Mouse (Mus musculus): ENCODE results near the gene St6gal1. TPM values are rescaled to one million over a fixed set of nuclear protein-coding genes. Genes with fewer than 3 reads are reported as not detected.

Gene St6gal1
- polyA plus RNA-seq, 1 experiment from 2014 or later: 12.4 TPM

GRCm38 (mm10) chr16:23282941-23283340, 58.4 kb downstream of the St6gal1 start:
- Histone ChIP-seq H3K27me3 (ENCODE audit: control insufficient read depth, insufficient read depth, low read length) (no peaks in the 10 kb centered on the region), H3K4me3 (ENCODE audit: low read length) (no peak overlapping the region), H3K4me1 (ENCODE audit: control insufficient read depth, insufficient read depth, low read length) (peaks cover 12% of the 10 kb centered on the region), H3K4me2 (ENCODE audit: low read depth, low read length) (no peak overlapping the region), H3K9me3 (replicated peaks; ENCODE audit: control insufficient read depth, low read length) (no peaks in the 10 kb centered on the region), H3K27ac (ENCODE audit: low read length) (no peak overlapping the region), H3K36me3 (ENCODE audit: control insufficient read depth, insufficient read depth) (no peaks in the 10 kb centered on the region), H3K9ac (ENCODE audit: low read length) (no peak overlapping the region)
- ATAC-seq (replicated peaks; ENCODE audit: extremely low read depth, insufficient read depth, low FRiP score): no peak
- WGBS: 82% methylated on average over 5 of the region's 5 CpGs

- H3K4me2 ChIP-seq (ENCODE audit: low read depth, low read length): no peak overlapping the region
- H3K4me1 ChIP-seq (ENCODE audit: control insufficient read depth, insufficient read depth, low read length): peaks cover 12% of the 10 kb centered on the region
- ATAC-seq (replicated peaks; ENCODE audit: extremely low read depth, insufficient read depth, low FRiP score): no peak
- no peak overlapping the region for H3K27ac ChIP-seq (ENCODE audit: low read length)
- no peaks in the 10 kb centered on the region for H3K36me3 ChIP-seq (ENCODE audit: control insufficient read depth, insufficient read depth)
- no peaks in the 10 kb centered on the region for H3K27me3 ChIP-seq (ENCODE audit: control insufficient read depth, insufficient read depth, low read length)
- no peak overlapping the region for H3K4me3 ChIP-seq (ENCODE audit: low read length)
- WGBS: 78% methylated on average over 1 of the region's 1 CpGs
- H3K9ac ChIP-seq (ENCODE audit: low read length): no peak overlapping the region
- no peaks in the 10 kb centered on the region for H3K9me3 ChIP-seq (replicated peaks; ENCODE audit: control insufficient read depth, low read length)
Observed at GRCm38 (mm10) chr16:23283677-23284076, 59.1 kb downstream of the St6gal1 start.

- no peak for ATAC-seq (replicated peaks; ENCODE audit: extremely low read depth, insufficient read depth, low FRiP score)
- H3K36me3 ChIP-seq (ENCODE audit: control insufficient read depth, insufficient read depth): no peaks in the 10 kb centered on the region
- no peaks in the 10 kb centered on the region for H3K9me3 ChIP-seq (replicated peaks; ENCODE audit: control insufficient read depth, low read length)
- H3K9ac ChIP-seq (ENCODE audit: low read length): no peak overlapping the region
- H3K27ac ChIP-seq (ENCODE audit: low read length): no peak overlapping the region
- peak overlapping the region; percentile 30 for H3K4me2 ChIP-seq (ENCODE audit: low read depth, low read length)
- 47% methylated on average over 15 of the region's 15 CpGs for WGBS
- H3K27me3 ChIP-seq (ENCODE audit: control insufficient read depth, insufficient read depth, low read length): no peaks in the 10 kb centered on the region
- H3K4me3 ChIP-seq (ENCODE audit: low read length): no peak overlapping the region
- peaks cover 12% of the 10 kb centered on the region for H3K4me1 ChIP-seq (ENCODE audit: control insufficient read depth, insufficient read depth, low read length)
Observed at GRCm38 (mm10) chr16:23284470-23285394, 60.2 kb downstream of the St6gal1 start.

GRCm38 (mm10) chr16:23286380-23287097, 62.0 kb downstream of the St6gal1 start:
- ATAC-seq (replicated peaks; ENCODE audit: extremely low read depth, insufficient read depth, low FRiP score): no peak
- Histone ChIP-seq H3K27ac (ENCODE audit: low read length) (no peak overlapping the region), H3K9me3 (replicated peaks; ENCODE audit: control insufficient read depth, low read length) (no peaks in the 10 kb centered on the region), H3K27me3 (ENCODE audit: control insufficient read depth, insufficient read depth, low read length) (no peaks in the 10 kb centered on the region), H3K4me1 (ENCODE audit: control insufficient read depth, insufficient read depth, low read length) (peaks cover 9% of the 10 kb centered on the region), H3K4me3 (ENCODE audit: low read length) (no peak overlapping the region), H3K9ac (ENCODE audit: low read length) (no peak overlapping the region), H3K36me3 (ENCODE audit: control insufficient read depth, insufficient read depth) (no peaks in the 10 kb centered on the region), H3K4me2 (ENCODE audit: low read depth, low read length) (no peak overlapping the region)
- WGBS: 79% methylated on average over 11 of the region's 11 CpGs

GRCm38 (mm10) chr16:23287312-23288040, 62.9 kb downstream of the St6gal1 start:
- 90% methylated on average over 10 of the region's 10 CpGs for WGBS
- Histone ChIP-seq H3K27me3 (ENCODE audit: control insufficient read depth, insufficient read depth, low read length) (no peaks in the 10 kb centered on the region), H3K4me3 (ENCODE audit: low read length) (no peak overlapping the region), H3K27ac (ENCODE audit: low read length) (no peak overlapping the region), H3K4me1 (ENCODE audit: control insufficient read depth, insufficient read depth, low read length) (peaks cover 9% of the 10 kb centered on the region), H3K9ac (ENCODE audit: low read length) (no peak overlapping the region), H3K36me3 (ENCODE audit: control insufficient read depth, insufficient read depth) (no peaks in the 10 kb centered on the region), H3K4me2 (ENCODE audit: low read depth, low read length) (no peak overlapping the region), H3K9me3 (replicated peaks; ENCODE audit: control insufficient read depth, low read length) (no peaks in the 10 kb centered on the region)
- ATAC-seq (replicated peaks; ENCODE audit: extremely low read depth, insufficient read depth, low FRiP score): no peak

- no peak overlapping the region for H3K4me3 ChIP-seq (ENCODE audit: low read length)
- ATAC-seq (replicated peaks; ENCODE audit: extremely low read depth, insufficient read depth, low FRiP score): no peak
- H3K36me3 ChIP-seq (ENCODE audit: control insufficient read depth, insufficient read depth): no peaks in the 10 kb centered on the region
- no peak overlapping the region for H3K9ac ChIP-seq (ENCODE audit: low read length)
- H3K4me2 ChIP-seq (ENCODE audit: low read depth, low read length): no peak overlapping the region
- 94% methylated on average over 9 of the region's 9 CpGs for WGBS
- no peaks in the 10 kb centered on the region for H3K9me3 ChIP-seq (replicated peaks; ENCODE audit: control insufficient read depth, low read length)
- H3K27me3 ChIP-seq (ENCODE audit: control insufficient read depth, insufficient read depth, low read length): no peaks in the 10 kb centered on the region
- H3K4me1 ChIP-seq (ENCODE audit: control insufficient read depth, insufficient read depth, low read length): peaks cover 9% of the 10 kb centered on the region
- no peak overlapping the region for H3K27ac ChIP-seq (ENCODE audit: low read length)
Observed at GRCm38 (mm10) chr16:23288103-23288502, 63.6 kb downstream of the St6gal1 start.

GRCm38 (mm10) chr16:23289424-23289823, 64.9 kb downstream of the St6gal1 start:
- ATAC-seq (replicated peaks; ENCODE audit: extremely low read depth, insufficient read depth, low FRiP score): no peak
- 0 out of 2 replicates have a peak, but pooled peaks cover 2% of the 10 kb centered on the region for H3K27me3 ChIP-seq (ENCODE audit: control insufficient read depth, insufficient read depth, low read length)
- no peaks in the 10 kb centered on the region for H3K9me3 ChIP-seq (replicated peaks; ENCODE audit: control insufficient read depth, low read length)
- peaks cover 7% of the 10 kb centered on the region for H3K4me1 ChIP-seq (ENCODE audit: control insufficient read depth, insufficient read depth, low read length)
- WGBS: 86% methylated on average over 6 of the region's 6 CpGs
- no peak overlapping the region for H3K4me2 ChIP-seq (ENCODE audit: low read depth, low read length)
- H3K27ac ChIP-seq (ENCODE audit: low read length): no peak overlapping the region
- no peaks in the 10 kb centered on the region for H3K36me3 ChIP-seq (ENCODE audit: control insufficient read depth, insufficient read depth)
- no peak overlapping the region for H3K9ac ChIP-seq (ENCODE audit: low read length)
- H3K4me3 ChIP-seq (ENCODE audit: low read length): no peak overlapping the region

GRCm38 (mm10) chr16:23290171-23290570, 65.6 kb downstream of the St6gal1 start:
- Histone ChIP-seq H3K4me2 (ENCODE audit: low read depth, low read length) (no peak overlapping the region), H3K4me1 (ENCODE audit: control insufficient read depth, insufficient read depth, low read length) (no peaks in the 10 kb centered on the region), H3K36me3 (ENCODE audit: control insufficient read depth, insufficient read depth) (no peaks in the 10 kb centered on the region), H3K27ac (ENCODE audit: low read length) (no peak overlapping the region), H3K4me3 (ENCODE audit: low read length) (no peak overlapping the region), H3K9me3 (replicated peaks; ENCODE audit: control insufficient read depth, low read length) (no peaks in the 10 kb centered on the region), H3K27me3 (ENCODE audit: control insufficient read depth, insufficient read depth, low read length) (0 out of 2 replicates have a peak, but pooled peaks cover 3% of the 10 kb centered on the region), H3K9ac (ENCODE audit: low read length) (no peak overlapping the region)
- no peak for ATAC-seq (replicated peaks; ENCODE audit: extremely low read depth, insufficient read depth, low FRiP score)
- WGBS: 85% methylated on average over 9 of the region's 9 CpGs

Data from heart, embryonic 16.5 days (tissue).